Mouse (Mus musculus) G1E-ER4 (cell line): ENCODE measurements around the gene Cyp1a1. TPM values are rescaled to one million over a fixed set of nuclear protein-coding genes. Genes with fewer than 3 reads are reported as not detected.

Source experiments
- GATA1 ChIP-seq: IDR thresholded peaks from one replicate; pipeline ENCODE4 v1.8.0; 2012; ENCODE audit warnings: low read length, inconsistent platforms
- polyA plus RNA-seq: library from polyadenylated mRNA; stranded (reverse); fragments of >175 nt; gene quantifications from 2 replicates; pipeline ENCODE4 v1.2.3, GENCODE M21; 2012

The Cyp1a1 gene
- polyA plus RNA-seq, 1 experiment: not detected

DNA sequence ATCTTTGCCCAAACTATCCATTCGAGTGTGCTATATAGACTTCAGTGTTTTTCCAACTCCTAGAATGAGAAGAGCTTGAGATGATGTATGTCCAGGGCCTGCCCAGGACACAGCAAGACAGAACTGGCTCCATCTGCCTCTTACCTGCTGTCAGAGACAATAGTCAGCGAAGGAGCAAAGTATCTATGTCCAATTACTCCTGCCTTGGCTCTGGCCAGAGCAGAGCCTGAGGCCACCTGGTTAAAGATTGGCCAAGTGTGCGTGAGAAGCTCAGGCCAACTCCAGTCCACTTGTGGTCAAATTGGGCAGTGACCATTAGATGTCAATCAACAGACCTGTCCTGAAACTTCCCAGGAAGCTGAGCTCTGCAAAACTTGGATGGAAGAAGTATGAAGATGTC, 18.2 kb upstream of the Cyp1a1 start:
- no peak for TF ChIP-seq GATA1

GRCm38 (mm10) chr9:57671037-57671436, 16.7 kb upstream of the Cyp1a1 start:
- TF ChIP-seq GATA1: no peak

GRCm38 (mm10) chr9:57671500-57671899, 16.2 kb upstream of the Cyp1a1 start:
- no peak for TF ChIP-seq GATA1

DNA sequence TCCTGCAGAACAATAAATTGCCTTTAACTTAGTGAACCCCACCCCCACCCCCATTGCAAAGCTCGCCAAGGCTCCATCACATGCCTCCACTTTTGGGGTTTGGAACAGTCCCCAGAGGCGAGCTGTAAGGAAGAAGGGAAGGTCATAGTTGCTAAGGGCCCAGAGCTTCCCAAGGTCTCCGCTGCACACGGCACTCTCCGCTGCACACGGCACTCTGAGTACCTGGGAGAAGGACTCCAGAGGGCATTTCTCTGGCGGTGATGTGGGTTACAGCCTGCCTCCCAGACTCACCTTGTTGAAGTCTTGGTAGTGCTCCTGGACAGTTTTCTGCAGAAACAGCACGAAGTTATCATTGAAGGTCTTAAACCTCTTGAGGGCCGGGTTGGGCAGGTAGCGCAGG, 6.3 kb upstream of the Cyp1a1 start:
- TF ChIP-seq GATA1: no peak

GRCm38 (mm10) chr9:57683520-57683919, 4.2 kb upstream of the Cyp1a1 start, which contains the start of gene Cyp1a2:
Cyp1a2 (minus strand) TSS chr9:57683703.
- TF ChIP-seq GATA1: no peak

GRCm38 (mm10) chr9:57686011-57686410, 1.7 kb upstream of the Cyp1a1 start:
- no peak for TF ChIP-seq GATA1

DNA sequence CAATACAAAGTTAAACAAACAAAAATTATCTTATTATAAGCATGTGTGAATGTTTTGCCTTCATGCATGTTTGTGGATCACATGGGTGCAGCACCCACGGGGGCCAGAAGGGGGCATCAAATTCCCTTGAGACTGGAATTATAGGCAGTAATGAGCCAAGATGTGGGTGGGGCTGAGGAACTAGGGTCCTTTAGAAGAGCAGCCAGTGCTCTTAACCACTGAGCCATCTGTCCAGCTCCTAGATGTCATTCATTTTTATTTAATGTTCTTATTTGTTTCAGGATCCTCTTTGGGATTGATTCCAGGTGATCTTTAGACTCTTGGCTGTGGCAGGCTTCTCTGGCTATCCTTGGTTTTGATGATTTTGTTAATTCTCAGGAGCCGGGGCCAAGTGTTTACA, 430 bp downstream of the Cyp1a1 start:
- no peak for TF ChIP-seq GATA1

GRCm38 (mm10) chr9:57688606-57689005, 878 bp downstream of the Cyp1a1 start:
- TF ChIP-seq GATA1: no peak

GRCm38 (mm10) chr9:57694108-57694507, 6.4 kb downstream of the Cyp1a1 start:
- TF ChIP-seq GATA1: no peak

GRCm38 (mm10) chr9:57696380-57697285, 8.9 kb downstream of the Cyp1a1 start:
- no peak for TF ChIP-seq GATA1

DNA sequence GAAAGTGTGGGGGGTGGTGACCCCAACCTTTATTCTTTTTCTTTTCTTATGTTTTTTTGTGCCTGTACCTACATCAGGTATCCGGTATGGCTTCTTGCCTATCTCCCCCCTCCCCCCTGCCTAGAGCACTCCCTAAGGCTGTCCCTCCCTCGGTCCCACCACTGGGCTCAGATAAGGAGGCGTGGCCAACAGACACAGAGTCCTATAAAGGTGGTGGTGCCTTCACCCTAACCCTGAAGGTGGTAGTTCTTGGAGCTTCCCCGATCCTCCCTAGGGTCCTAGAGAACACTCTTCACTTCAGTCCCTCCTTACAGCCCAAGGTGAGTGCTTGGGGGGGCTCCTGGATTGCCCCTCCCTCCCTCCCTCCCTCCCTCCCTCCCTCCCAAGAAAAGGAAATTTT, 9.7 kb downstream of the Cyp1a1 start:
- TF ChIP-seq GATA1: no peak

- no peak for TF ChIP-seq GATA1
Measured at GRCm38 (mm10) chr9:57698466-57699150, 10.9 kb downstream of the Cyp1a1 start.

DNA sequence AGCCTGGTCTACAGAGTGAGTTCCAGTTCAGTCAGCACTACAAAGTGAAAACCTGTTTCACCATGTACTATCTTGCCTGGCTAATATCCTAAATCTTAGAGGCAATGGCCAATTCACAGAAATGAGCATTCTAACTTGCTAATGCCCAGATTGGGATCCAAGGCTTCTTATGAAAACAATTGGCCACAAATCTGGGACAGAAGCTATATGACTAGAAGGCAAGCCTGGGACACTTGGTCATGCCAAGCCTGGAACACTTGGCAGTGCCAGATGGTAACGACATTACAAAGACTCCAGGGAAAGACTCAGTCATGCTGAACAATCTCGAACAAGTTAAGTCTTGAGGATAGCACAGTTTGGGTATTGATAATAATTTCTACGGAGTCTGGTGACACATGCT, 18.8 kb downstream of the Cyp1a1 start:
- TF ChIP-seq GATA1: no peak

DNA sequence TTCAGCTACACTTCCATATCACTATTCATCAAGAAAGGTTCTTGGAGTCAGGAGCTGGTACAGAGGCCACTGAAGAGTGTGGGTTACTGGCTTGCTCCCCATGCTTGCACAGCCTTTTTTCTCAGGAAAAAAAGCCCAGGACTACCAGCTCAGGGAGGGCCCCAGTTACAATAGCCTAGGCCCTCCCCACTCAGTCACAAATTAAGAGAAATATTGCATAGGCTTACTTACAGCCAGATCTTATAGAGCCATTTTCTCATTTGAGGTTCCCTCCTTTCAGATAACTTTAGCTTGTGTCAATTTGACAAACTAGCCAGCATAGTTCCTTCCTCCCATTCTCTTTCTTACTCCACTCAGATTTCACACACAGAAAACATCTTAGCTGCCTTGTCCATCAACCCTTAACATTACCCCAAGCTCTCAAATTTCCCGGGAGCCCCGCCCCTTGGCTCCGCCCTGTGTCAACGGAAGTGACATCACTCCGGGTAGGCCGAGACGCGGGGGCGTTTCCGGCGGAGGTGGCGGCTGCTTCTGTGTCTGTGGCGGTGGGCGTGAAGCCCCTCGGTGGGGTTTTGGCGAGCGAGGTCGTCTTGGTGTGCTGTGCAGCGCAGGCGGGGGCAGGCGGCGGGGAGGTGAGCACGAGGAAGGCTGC, 20.5 kb downstream of the Cyp1a1 start, which contains the start of gene Edc3:
TSS of gene Edc3 (plus strand) at position 473 of the 652 bp plus-strand sequence.
- TF ChIP-seq GATA1: no peak

DNA sequence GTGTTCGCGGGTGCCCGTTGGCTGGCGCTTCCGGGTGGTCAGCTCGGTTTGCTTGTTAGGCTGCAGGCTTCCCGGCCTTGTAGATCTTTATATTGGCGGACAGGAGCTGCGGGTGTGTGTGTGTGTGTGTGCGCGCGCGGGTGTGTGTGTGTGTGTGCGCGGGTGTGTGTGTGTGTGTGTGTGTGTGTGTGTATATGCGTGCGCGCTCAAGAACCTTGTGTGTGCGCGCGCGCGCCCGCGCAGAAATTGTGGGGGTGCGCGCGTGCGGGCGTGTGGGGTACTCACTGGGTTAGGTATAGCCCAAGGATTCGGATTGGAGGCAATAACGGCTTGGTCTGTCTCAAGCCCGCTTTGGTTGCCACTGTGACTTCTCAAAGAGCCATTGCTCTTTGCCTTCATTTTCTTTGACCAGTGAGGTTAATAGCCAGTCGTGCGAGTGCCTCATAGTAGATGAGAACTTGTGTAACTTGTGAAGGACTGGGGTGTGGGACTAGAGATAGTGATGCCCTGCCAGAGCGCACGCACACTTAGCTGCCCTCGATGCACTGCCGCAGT, 21.1 kb downstream of the Cyp1a1 start:
- TF ChIP-seq GATA1: no peak

GRCm38 (mm10) chr9:57712194-57712593, 24.5 kb downstream of the Cyp1a1 start:
- TF ChIP-seq GATA1: no peak

DNA sequence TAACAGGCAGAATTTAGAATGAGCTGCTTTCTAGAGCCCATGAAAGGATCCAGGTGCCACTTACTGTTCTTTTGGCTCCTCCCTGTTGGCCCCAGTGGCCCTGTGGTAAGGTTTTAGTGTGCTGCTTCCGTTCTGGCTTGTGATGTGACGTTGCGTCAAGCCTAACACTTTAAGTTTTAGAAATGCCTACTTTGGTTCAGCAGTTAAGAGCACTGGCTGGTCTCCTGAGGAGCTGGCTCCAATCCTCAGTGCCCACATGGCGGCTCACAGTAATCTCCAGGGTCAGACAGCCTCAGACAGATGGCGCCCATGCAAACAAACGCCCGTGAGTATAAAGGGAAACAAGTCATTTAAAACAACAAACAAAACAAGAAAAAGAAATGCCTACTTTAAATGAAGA, 30.7 kb downstream of the Cyp1a1 start:
- TF ChIP-seq GATA1: no peak
